Mouse (Mus musculus): ENCODE measurements around the gene Mgat5b. TPM values are rescaled to one million over a fixed set of nuclear protein-coding genes. Genes with fewer than 3 reads are reported as not detected.

Gene Mgat5b
- polyA plus RNA-seq, 1 experiment = 9.3 TPM

- no peak overlapping the region for H3K4me3 ChIP-seq (ENCODE audit: low read depth, low read length)
- H3K36me3 ChIP-seq (ENCODE audit: control insufficient read depth, insufficient read depth, low read length, poor library complexity, severe bottlenecking) = no peaks in the 10 kb centered on the region
- peaks cover 2% of the 10 kb centered on the region for H3K4me1 ChIP-seq (ENCODE audit: control insufficient read depth, insufficient read depth, low read length)
- H3K9ac ChIP-seq (ENCODE audit: low read depth, poor library complexity, severe bottlenecking) = no peak overlapping the region
- H3K27ac ChIP-seq (ENCODE audit: insufficient read depth, low read length) = no peak overlapping the region
- no peaks in the 10 kb centered on the region for H3K27me3 ChIP-seq (ENCODE audit: control insufficient read depth, insufficient read depth, low read length, poor library complexity, severe bottlenecking)
- no peaks in the 10 kb centered on the region; the same call in 1 of the 2 replicates for H3K9me3 ChIP-seq (replicated peaks; ENCODE audit: control insufficient read depth, insufficient read depth, low read length, poor library complexity, severe bottlenecking)
- TF ChIP-seq POLR2A (IDR thresholded peaks at IDR 0.05; ENCODE audit: insufficient read depth, low read length) (no peak), EP300 (IDR thresholded peaks at IDR 0.05; ENCODE audit: insufficient read depth, low read depth, low read length) (no peak), CTCF (IDR thresholded peaks at IDR 0.05; ENCODE audit: low read depth, low read length) (no peak)
Measured at GRCm38 (mm10) chr11:117023537-117023936, 104.9 kb downstream of the Mgat5b start.

GRCm38 (mm10) chr11:117027681-117028080 is 109.0 kb downstream of the Mgat5b start:
- Histone ChIP-seq H3K9me3 (replicated peaks; ENCODE audit: control insufficient read depth, insufficient read depth, low read length, poor library complexity, severe bottlenecking) (no peaks in the 10 kb centered on the region; the same call in 1 of the 2 replicates), H3K27ac (ENCODE audit: insufficient read depth, low read length) (no peak overlapping the region), H3K4me3 (ENCODE audit: low read depth, low read length) (peak overlapping the region; percentile 27), H3K36me3 (ENCODE audit: control insufficient read depth, insufficient read depth, low read length, poor library complexity, severe bottlenecking) (no peaks in the 10 kb centered on the region), H3K27me3 (ENCODE audit: control insufficient read depth, insufficient read depth, low read length, poor library complexity, severe bottlenecking) (no peaks in the 10 kb centered on the region), H3K4me1 (ENCODE audit: control insufficient read depth, insufficient read depth, low read length) (peaks cover 2% of the 10 kb centered on the region), H3K9ac (ENCODE audit: low read depth, poor library complexity, severe bottlenecking) (0 out of 2 replicates have a peak overlapping the region, but pooled peaks have one; percentile 21)
- no peak for TF ChIP-seq POLR2A (IDR thresholded peaks at IDR 0.05; ENCODE audit: insufficient read depth, low read length)
- no peak for TF ChIP-seq CTCF (IDR thresholded peaks at IDR 0.05; ENCODE audit: low read depth, low read length)
- no peak for TF ChIP-seq EP300 (IDR thresholded peaks at IDR 0.05; ENCODE audit: insufficient read depth, low read depth, low read length)

DNA sequence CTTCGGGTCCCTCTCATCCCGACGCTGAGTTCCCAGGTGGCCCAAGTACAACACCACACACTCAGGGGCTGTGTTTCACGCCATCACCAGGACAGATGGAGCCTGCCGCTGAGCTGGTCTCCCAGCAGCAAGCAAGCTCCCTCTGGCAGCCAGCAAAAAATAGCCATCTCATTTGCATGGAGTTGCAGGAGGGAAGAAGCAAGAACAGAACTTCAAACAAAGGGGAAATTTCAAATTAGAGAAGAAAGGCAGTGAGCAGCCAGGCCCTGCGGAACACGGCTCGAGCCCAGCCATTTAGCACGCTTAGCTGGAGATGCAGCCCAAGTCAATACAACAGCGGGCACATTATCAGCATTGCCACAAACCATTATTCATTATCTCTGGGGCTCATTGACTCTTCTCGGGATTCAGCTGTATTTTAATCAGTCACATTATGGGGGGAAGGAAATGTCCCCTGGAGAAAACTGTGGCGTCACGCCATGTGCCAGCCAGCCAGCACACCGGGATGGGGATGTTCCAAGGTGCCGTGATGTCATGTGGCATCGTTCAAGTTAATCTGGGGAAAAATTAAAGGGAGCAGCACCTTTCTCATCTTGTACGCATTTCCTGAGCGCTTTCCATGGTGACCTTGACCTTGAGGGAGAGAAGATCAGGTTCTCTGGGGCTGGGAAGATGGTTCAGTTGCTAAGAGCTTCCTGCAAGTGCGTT is 110.4 kb downstream of the Mgat5b start:
- H3K4me3 ChIP-seq (ENCODE audit: low read depth, low read length) = no peak overlapping the region
- no peak for TF ChIP-seq CTCF (IDR thresholded peaks at IDR 0.05; ENCODE audit: low read depth, low read length)
- H3K4me1 ChIP-seq (ENCODE audit: control insufficient read depth, insufficient read depth, low read length) = peaks cover 2% of the 10 kb centered on the region
- no peak overlapping the region for H3K9ac ChIP-seq (ENCODE audit: low read depth, poor library complexity, severe bottlenecking)
- no peak overlapping the region for H3K27ac ChIP-seq (ENCODE audit: insufficient read depth, low read length)
- H3K9me3 ChIP-seq (replicated peaks; ENCODE audit: control insufficient read depth, insufficient read depth, low read length, poor library complexity, severe bottlenecking) = no peaks in the 10 kb centered on the region
- no peaks in the 10 kb centered on the region for H3K36me3 ChIP-seq (ENCODE audit: control insufficient read depth, insufficient read depth, low read length, poor library complexity, severe bottlenecking)
- H3K27me3 ChIP-seq (ENCODE audit: control insufficient read depth, insufficient read depth, low read length, poor library complexity, severe bottlenecking) = no peaks in the 10 kb centered on the region

DNA sequence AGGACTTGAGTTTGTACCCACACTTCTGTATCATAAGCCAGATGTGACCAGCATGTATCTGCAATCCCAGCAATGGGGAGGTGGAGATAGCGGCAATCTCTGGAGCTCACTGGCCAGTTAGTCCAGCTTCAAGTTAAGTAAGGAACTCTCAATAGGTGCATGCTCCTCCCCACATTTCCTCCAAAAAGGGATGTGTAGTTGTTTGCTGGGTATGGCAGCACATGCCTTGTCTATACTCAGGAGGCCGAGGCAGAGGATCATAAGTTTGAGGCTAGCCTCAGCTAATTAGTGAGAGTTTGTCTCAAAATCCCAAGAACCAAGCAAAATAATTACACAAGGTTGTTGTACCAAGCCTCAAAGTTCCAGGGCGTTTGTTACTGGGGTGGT is 110.9 kb downstream of the Mgat5b start:
- H3K27ac ChIP-seq (ENCODE audit: insufficient read depth, low read length) = no peak overlapping the region
- H3K4me3 ChIP-seq (ENCODE audit: low read depth, low read length) = no peak overlapping the region

GRCm38 (mm10) chr11:117030018-117030417 is 111.4 kb downstream of the Mgat5b start:
- Histone ChIP-seq H3K9me3 (replicated peaks; ENCODE audit: control insufficient read depth, insufficient read depth, low read length, poor library complexity, severe bottlenecking) (no peaks in the 10 kb centered on the region), H3K27ac (ENCODE audit: insufficient read depth, low read length) (no peak overlapping the region), H3K27me3 (ENCODE audit: control insufficient read depth, insufficient read depth, low read length, poor library complexity, severe bottlenecking) (no peaks in the 10 kb centered on the region), H3K9ac (ENCODE audit: low read depth, poor library complexity, severe bottlenecking) (no peak overlapping the region), H3K4me3 (ENCODE audit: low read depth, low read length) (no peak overlapping the region), H3K36me3 (ENCODE audit: control insufficient read depth, insufficient read depth, low read length, poor library complexity, severe bottlenecking) (no peaks in the 10 kb centered on the region), H3K4me1 (ENCODE audit: control insufficient read depth, insufficient read depth, low read length) (peaks cover 2% of the 10 kb centered on the region)
- TF ChIP-seq POLR2A (IDR thresholded peaks at IDR 0.05; ENCODE audit: insufficient read depth, low read length) = no peak
- no peak for TF ChIP-seq EP300 (IDR thresholded peaks at IDR 0.05; ENCODE audit: insufficient read depth, low read depth, low read length)
- no peak for TF ChIP-seq CTCF (IDR thresholded peaks at IDR 0.05; ENCODE audit: low read depth, low read length)

More for the DNA sequence above, 110.9 kb downstream of the Mgat5b start:
- Histone ChIP-seq H3K36me3 (ENCODE audit: control insufficient read depth, insufficient read depth, low read length, poor library complexity, severe bottlenecking) (no peaks in the 10 kb centered on the region), H3K9ac (ENCODE audit: low read depth, poor library complexity, severe bottlenecking) (no peak overlapping the region), H3K4me1 (ENCODE audit: control insufficient read depth, insufficient read depth, low read length) (peaks cover 2% of the 10 kb centered on the region), H3K9me3 (replicated peaks; ENCODE audit: control insufficient read depth, insufficient read depth, low read length, poor library complexity, severe bottlenecking) (no peaks in the 10 kb centered on the region), H3K27me3 (ENCODE audit: control insufficient read depth, insufficient read depth, low read length, poor library complexity, severe bottlenecking) (no peaks in the 10 kb centered on the region)
- no peak for TF ChIP-seq POLR2A (IDR thresholded peaks at IDR 0.05; ENCODE audit: insufficient read depth, low read length)
- TF ChIP-seq EP300 (IDR thresholded peaks at IDR 0.05; ENCODE audit: insufficient read depth, low read depth, low read length) = no peak
- no peak for TF ChIP-seq CTCF (IDR thresholded peaks at IDR 0.05; ENCODE audit: low read depth, low read length)

DNA sequence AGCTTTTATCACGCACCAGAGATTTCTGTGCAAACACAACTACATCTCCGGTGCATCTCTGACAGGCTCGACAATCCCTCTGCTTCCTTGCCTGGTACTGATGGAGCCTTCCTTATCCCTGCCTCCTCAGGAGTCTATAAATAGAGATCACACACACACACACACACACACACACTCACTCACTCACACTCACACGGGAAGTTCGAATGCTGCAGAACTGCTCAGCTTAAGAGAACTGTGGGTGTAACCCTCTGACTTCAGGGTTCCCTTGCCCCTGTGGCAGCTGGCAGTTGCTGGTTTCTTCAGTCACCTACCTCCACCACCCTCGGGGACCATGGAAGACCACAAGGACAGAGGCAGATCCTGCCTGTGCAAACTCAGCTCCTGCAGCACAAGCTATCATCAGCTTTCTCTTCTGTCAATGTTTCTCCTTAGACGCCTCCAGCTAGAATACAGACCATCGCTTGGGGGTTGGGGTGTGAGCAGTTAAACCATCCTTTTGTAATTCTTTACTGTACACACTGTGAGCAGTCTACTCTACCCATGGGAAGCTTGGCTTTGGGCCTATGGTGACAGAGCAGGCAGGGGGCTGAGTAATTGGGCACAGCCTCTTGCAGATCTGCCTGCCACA is 111.9 kb downstream of the Mgat5b start:
- TF ChIP-seq CTCF (IDR thresholded peaks at IDR 0.05; ENCODE audit: low read depth, low read length) (no peak), POLR2A (IDR thresholded peaks at IDR 0.05; ENCODE audit: insufficient read depth, low read length) (no peak), EP300 (IDR thresholded peaks at IDR 0.05; ENCODE audit: insufficient read depth, low read depth, low read length) (no peak)
- Histone ChIP-seq H3K4me3 (ENCODE audit: low read depth, low read length) (no peak overlapping the region), H3K9me3 (replicated peaks; ENCODE audit: control insufficient read depth, insufficient read depth, low read length, poor library complexity, severe bottlenecking) (no peaks in the 10 kb centered on the region), H3K27ac (ENCODE audit: insufficient read depth, low read length) (no peak overlapping the region), H3K36me3 (ENCODE audit: control insufficient read depth, insufficient read depth, low read length, poor library complexity, severe bottlenecking) (no peaks in the 10 kb centered on the region), H3K9ac (ENCODE audit: low read depth, poor library complexity, severe bottlenecking) (no peak overlapping the region), H3K4me1 (ENCODE audit: control insufficient read depth, insufficient read depth, low read length) (peaks cover 2% of the 10 kb centered on the region), H3K27me3 (ENCODE audit: control insufficient read depth, insufficient read depth, low read length, poor library complexity, severe bottlenecking) (no peaks in the 10 kb centered on the region)
